Mouse (Mus musculus) adrenal gland, adult 18-20 months (tissue): ENCODE measurements around the gene Iqub. TPM values are rescaled to one million over a fixed set of nuclear protein-coding genes. Genes with fewer than 3 reads are reported as not detected.
A peak's percentile ranks its signal among the peaks of the same experiment; 100 is the strongest.

ENCODE experiments used
- DNase-seq, 2 experiments: peaks; one replicate each; pipeline ENCODE4 v3.0.0; 2021 to 2022; ENCODE audit warnings: low spot score in 2 of 2
- total RNA-seq, 2 experiments: library from RNA; stranded (reverse); gene quantifications; 1 replicate in 1 of 2; 2 replicates in 1 of 2; pipeline ENCODE4 v1.2.3; 2021

The Iqub gene
- total RNA-seq, 2 experiments from 2014 or later, result 0.16 to 0.17 TPM

GRCm38 (mm10) chr6:24486530-24486929 is 28.3 kb downstream of the Iqub start:
- no peak for DNase-seq

DNA sequence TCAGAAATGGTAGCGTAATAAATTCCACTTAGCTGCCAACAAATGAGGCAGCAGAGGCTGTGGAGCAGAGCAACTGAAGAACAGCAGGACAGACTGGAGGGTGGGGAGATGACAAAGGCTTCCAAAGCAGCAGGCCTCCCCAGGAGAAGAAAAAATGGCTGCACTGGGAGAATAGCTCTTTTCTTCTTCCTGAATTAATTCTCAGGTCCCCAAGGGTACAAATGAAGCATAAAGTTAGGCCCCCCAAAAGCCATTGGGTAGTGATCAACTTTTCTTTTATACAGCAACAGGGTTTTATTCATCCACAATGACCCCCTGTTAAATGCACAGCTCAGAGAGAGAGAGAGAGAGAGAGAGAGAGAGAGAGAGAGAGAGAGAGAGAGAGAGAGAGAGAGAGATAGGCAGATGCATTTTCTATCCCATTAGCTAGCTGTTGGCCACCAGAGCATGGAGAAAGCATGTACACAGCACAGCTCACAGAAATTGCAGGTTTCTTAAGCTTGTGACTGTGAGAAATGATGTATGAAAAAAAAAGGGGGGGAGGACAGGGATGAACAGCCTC is 44.2 kb downstream of the Iqub start:
- DNase-seq, result no peak

DNA sequence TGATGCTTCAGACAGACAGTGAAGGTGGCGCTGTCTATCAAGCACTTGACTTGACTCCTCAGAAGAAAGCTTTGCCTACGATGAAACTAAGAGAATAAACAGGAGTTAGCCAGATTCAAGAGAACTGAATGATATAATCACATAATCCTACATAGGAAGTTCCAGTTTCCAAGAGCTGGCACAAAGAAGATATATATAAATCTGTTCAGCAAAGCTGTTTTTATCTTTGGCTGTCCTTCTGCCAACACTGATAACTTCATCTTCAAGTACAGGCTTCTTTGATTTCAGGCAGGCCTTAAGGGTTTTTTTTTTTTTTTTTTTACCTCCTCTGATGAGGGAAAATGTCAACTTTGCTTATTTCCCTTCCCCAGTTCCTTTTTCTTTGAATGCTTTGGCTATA is 44.7 kb downstream of the Iqub start:
- no peak for DNase-seq

DNA sequence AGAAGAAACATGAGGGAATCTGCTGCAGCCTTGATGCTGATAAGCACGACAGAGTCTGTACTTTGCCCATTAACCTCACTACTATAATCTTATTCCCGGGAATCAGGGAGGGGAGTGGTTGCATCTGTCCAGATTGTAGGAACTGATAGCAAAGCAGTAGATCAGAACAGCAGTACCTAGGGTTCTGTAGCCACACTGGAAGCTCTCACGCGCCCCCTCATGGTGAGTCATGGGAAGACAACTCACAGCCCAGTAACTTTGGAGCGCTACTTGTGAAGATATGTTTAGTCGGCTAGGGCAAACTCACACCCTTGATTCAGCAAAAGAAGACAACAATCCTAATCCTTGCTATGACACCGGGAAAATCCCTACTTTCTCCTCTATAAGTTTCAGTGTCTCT is 58.8 kb downstream of the Iqub start:
- peak; percentile 63 to 75 for DNase-seq

- DNase-seq, result no peak
Measured at GRCm38 (mm10) chr6:24451026-24451821, 63.6 kb downstream of the Iqub start.

- DNase-seq, result no peak
Measured at GRCm38 (mm10) chr6:24450241-24450640, 64.6 kb downstream of the Iqub start.

GRCm38 (mm10) chr6:24416056-24416455 is 98.8 kb downstream of the Iqub start:
- DNase-seq, result no peak

GRCm38 (mm10) chr6:24415500-24415899 is 99.4 kb downstream of the Iqub start:
- no peak for DNase-seq

- no peak for DNase-seq
Measured at GRCm38 (mm10) chr6:24408573-24409427, 106.1 kb downstream of the Iqub start.

- DNase-seq, result no peak
Measured at GRCm38 (mm10) chr6:24407743-24408142, 107.1 kb downstream of the Iqub start.

DNA sequence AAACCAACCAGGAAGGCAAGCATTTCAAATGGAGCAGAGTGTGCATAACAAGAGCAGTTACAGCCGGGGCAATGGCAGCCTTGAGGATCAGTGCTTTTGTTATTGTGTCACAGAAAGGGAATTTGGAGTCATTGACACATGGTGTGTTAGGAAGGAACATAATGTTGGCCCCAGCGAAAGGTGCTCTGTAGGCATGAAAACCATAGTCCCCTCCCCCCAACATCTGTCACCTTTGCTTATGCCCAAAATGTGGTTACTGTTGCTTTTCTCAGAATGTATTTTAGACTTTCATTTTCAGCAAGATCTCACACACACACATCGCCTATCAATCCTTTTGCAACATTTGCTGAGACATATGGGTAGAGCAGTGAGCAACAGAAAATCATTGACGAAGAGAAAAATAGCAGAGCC is 117.6 kb downstream of the Iqub start:
- no peak for DNase-seq

Other genes starting within 250 kb of the Iqub start
- 100 to 1,000 TPM; 302 to 409 TPM for gene Ndufa5, start 12.9 kb upstream of the Iqub start, total RNA-seq
- under 1 TPM in 1 of 2 experiments, not detected in 1; 0.10 TPM for gene Asb15, start 13.1 kb upstream of the Iqub start, total RNA-seq
- under 1 TPM in 1 of 2 experiments, not detected in 1; 0.38 TPM for gene Lmod2, start 82.7 kb upstream of the Iqub start, total RNA-seq
- gene Wasl, start 149.9 kb upstream of the Iqub start, total RNA-seq, result 10 to 100 TPM; 50.4 to 62.3 TPM
- gene Hyal6, start 218.2 kb upstream of the Iqub start, total RNA-seq, result not detected
- not detected for gene Hyal4, start 233.3 kb upstream of the Iqub start, total RNA-seq